Mouse (Mus musculus): Measurements from ENCODE around the gene Arhgef28.

DNA sequence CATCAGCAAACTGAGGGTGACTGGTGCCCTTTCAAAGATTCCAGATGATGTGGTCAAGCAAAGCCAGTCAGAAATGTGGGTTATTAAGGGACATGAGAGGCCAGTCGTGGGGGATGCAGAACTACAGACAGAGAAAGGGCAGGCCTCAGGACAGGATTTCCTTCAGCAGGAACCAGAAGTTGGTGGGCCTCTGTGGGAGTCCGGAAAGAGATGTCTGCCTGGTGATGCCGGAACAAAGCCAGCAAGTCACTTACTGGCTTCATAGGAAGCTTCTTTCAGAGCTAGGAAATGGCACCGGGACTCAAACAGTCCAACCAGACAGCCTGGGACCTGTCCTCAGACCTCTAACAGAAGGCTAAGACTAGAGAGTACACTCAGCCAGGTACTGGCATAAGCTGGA is 67.5 kb downstream of the Arhgef28 start:
- TF ChIP-seq CTCF (IDR thresholded peaks at IDR 0.05; ENCODE audit: borderline replicate concordance, extremely low read depth, insufficient read depth, insufficient read length): no peak
- TF ChIP-seq POLR2A (IDR thresholded peaks at IDR 0.05; ENCODE audit: borderline replicate concordance, extremely low read depth, insufficient read depth, insufficient read length, poor library complexity, severe bottlenecking): no peak
